13 mouse cellular contexts compared by ENCODE assay signal in the genomic region with DNA sequence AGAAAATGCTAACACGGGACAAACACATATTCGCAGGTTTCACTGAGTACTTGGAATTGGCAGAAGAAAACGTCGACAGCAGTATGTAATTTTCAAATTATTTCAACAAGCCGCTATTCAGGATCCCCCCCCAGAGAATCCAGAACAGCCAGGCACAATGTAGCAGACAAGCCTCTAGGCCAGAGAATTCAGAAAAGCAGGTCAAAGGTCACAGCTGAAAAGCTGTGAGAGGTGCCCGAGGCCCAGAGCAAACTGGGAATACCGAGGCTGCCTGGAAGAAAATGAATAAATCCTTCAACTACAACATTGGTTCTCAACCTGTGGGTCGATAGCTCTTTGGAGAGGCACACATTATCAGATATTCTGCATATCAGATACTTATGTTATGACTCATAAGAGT. TPM values are rescaled to one million over a fixed set of nuclear protein-coding genes. Genes with fewer than 3 reads are reported as not detected.
DNase-seq lines count a peak whose midpoint lies in the region; ATAC-seq and TF ChIP-seq lines count a peak whose summit lies in the region.
"Had no signal": no experiment of that assay in that cellular context is flagged by ENCODE, and none has a peak within 500 bp of the region (broad histone marks: within the 10 kb centered on the region; RNA-seq: fewer than 3 reads in every experiment).

No protein-coding gene starts in this region.

- H3K27me3 ChIP-seq in heart, embryonic 12.5 days (replicated peaks), result no peaks in the 10 kb centered on the region
- no peaks in the 10 kb centered on the region for H3K27me3 ChIP-seq in liver, embryonic 12.5 days (replicated peaks)
- no peaks in the 10 kb centered on the region for H3K27me3 ChIP-seq in liver, embryonic 11.5 days (replicated peaks; ENCODE audit: control insufficient read depth, insufficient read depth, low read length)
- no peaks in the 10 kb centered on the region for H3K27me3 ChIP-seq in embryonic facial prominence, embryonic 13.5 days
- H3K27me3 ChIP-seq in myocyte (ENCODE audit: control insufficient read depth, insufficient read depth, insufficient read length), result no peaks in the 10 kb centered on the region
- H3K27me3 ChIP-seq: midbrain, embryonic 13.5 days had no signal

- DNase-seq in heart, adult 11 months, result no peak
- no peak for DNase-seq in liver, embryonic 11.5 days (ENCODE audit: low spot score)
- DNase-seq in retina, postnatal 1 day, result no peak
- no peak for DNase-seq in neural tube, embryonic 10.5 days (ENCODE audit: extremely low spot score, low spot score)
- DNase-seq: cerebellum, postnatal 10 days; kidney, adult 2 months; kidney, postnatal 36 days; right cerebral cortex, postnatal 4 days had no signal

- H3K9ac ChIP-seq in heart, embryonic 12.5 days, result no peak overlapping the region
- H3K9ac ChIP-seq in liver, embryonic 12.5 days, result 0 out of 2 replicates have a peak overlapping the region, but pooled peaks have one; percentile 3
- H3K9ac ChIP-seq in liver, embryonic 11.5 days (ENCODE audit: low read depth, low read length), result no peak overlapping the region
- H3K9ac ChIP-seq in embryonic facial prominence, embryonic 13.5 days, result peak overlapping the region; percentile 23; the same call in 1 of the 2 replicates
- H3K9ac ChIP-seq: midbrain, embryonic 13.5 days had no signal

- H3K36me3 ChIP-seq in heart, embryonic 12.5 days, result peaks cover 74% of the 10 kb centered on the region
- H3K36me3 ChIP-seq in liver, embryonic 12.5 days, result peaks cover 80% of the 10 kb centered on the region
- peaks cover 70% of the 10 kb centered on the region for H3K36me3 ChIP-seq in liver, embryonic 11.5 days (ENCODE audit: control insufficient read depth, insufficient read depth, low read length)
- H3K36me3 ChIP-seq in embryonic facial prominence, embryonic 13.5 days, result peaks cover 64% of the 10 kb centered on the region
- H3K36me3 ChIP-seq in myocyte (ENCODE audit: control insufficient read depth, insufficient read depth), result peaks cover 47% of the 10 kb centered on the region

- H3K9me3 ChIP-seq in heart, embryonic 12.5 days (replicated peaks), result no peaks in the 10 kb centered on the region
- H3K9me3 ChIP-seq in liver, embryonic 12.5 days (replicated peaks), result no peaks in the 10 kb centered on the region
- no peaks in the 10 kb centered on the region for H3K9me3 ChIP-seq in liver, embryonic 11.5 days (ENCODE audit: control insufficient read depth, low read length)
- H3K9me3 ChIP-seq in embryonic facial prominence, embryonic 13.5 days, result no peaks in the 10 kb centered on the region
- H3K9me3 ChIP-seq: midbrain, embryonic 13.5 days had no signal

- no peak overlapping the region for H3K27ac ChIP-seq in heart, embryonic 12.5 days (ENCODE audit: poor library complexity, severe bottlenecking)
- H3K27ac ChIP-seq in liver, embryonic 12.5 days, result no peak overlapping the region
- no peak overlapping the region for H3K27ac ChIP-seq in liver, embryonic 11.5 days (ENCODE audit: low read depth, low read length)
- H3K27ac ChIP-seq in embryonic facial prominence, embryonic 13.5 days, result no peak overlapping the region
- H3K27ac ChIP-seq: midbrain, embryonic 13.5 days had no signal

- 82% methylated on average over 8 of the region's 8 CpGs for WGBS in heart, embryonic 12.5 days
- 82% methylated on average over 8 of the region's 8 CpGs for WGBS in liver, embryonic 12.5 days (ENCODE audit: insufficient replicate concordance)
- WGBS in liver, embryonic 11.5 days, result 83% methylated on average over 8 of the region's 8 CpGs
- 26% methylated on average over 8 of the region's 8 CpGs for WGBS in embryonic facial prominence, embryonic 13.5 days

- peaks cover 58% of the 10 kb centered on the region for H3K4me1 ChIP-seq in heart, embryonic 12.5 days (replicated peaks)
- peaks cover 61% of the 10 kb centered on the region for H3K4me1 ChIP-seq in liver, embryonic 12.5 days
- H3K4me1 ChIP-seq in liver, embryonic 11.5 days (replicated peaks; ENCODE audit: control insufficient read depth, insufficient read depth, low read length), result peaks cover 30% of the 10 kb centered on the region
- H3K4me1 ChIP-seq in embryonic facial prominence, embryonic 13.5 days, result peaks cover 52% of the 10 kb centered on the region

- H3K79me2 ChIP-seq in myocyte (ENCODE audit: control insufficient read depth, insufficient read depth), result peaks cover 94% of the 10 kb centered on the region

- H3ac ChIP-seq in myocyte (ENCODE audit: control insufficient read depth, insufficient read length), result no peak overlapping the region

- TF ChIP-seq POLR2A in myocyte (IDR thresholded peaks at IDR 0.05; ENCODE audit: insufficient read length, low read depth), result no peak

- ATAC-seq in heart, embryonic 12.5 days (ENCODE audit: insufficient number of reproducible peaks, low FRiP score), result no peak
- no peak for ATAC-seq in liver, embryonic 12.5 days
- ATAC-seq in liver, embryonic 11.5 days (replicated peaks; ENCODE audit: low FRiP score), result no peak
- ATAC-seq in embryonic facial prominence, embryonic 13.5 days (ENCODE audit: insufficient number of reproducible peaks, insufficient read depth, low FRiP score, low TSS enrichment, low read depth), result no peak
- ATAC-seq: midbrain, embryonic 13.5 days had no signal

- peak overlapping the region; percentile 4; the same call in 1 of the 2 replicates for H3K4me2 ChIP-seq in heart, embryonic 12.5 days
- peak overlapping the region; percentile 88; the same call in 1 of the 2 replicates for H3K4me2 ChIP-seq in liver, embryonic 12.5 days
- H3K4me2 ChIP-seq in liver, embryonic 11.5 days, result no peak overlapping the region
- H3K4me2 ChIP-seq in embryonic facial prominence, embryonic 13.5 days, result peak overlapping the region; percentile 36
- peak overlapping the region; percentile 50 for H3K4me2 ChIP-seq in myocyte (ENCODE audit: low read depth)
- H3K4me2 ChIP-seq: midbrain, embryonic 13.5 days had no signal

- no peak overlapping the region for H3K4me3 ChIP-seq in heart, embryonic 12.5 days
- H3K4me3 ChIP-seq in liver, embryonic 12.5 days, result 0 out of 2 replicates have a peak overlapping the region, but pooled peaks have one; percentile 2
- H3K4me3 ChIP-seq in liver, embryonic 11.5 days (ENCODE audit: low read depth, low read length), result no peak overlapping the region
- no peak overlapping the region; the same call in 1 of the 2 replicates for H3K4me3 ChIP-seq in embryonic facial prominence, embryonic 13.5 days
- no peak overlapping the region for H3K4me3 ChIP-seq in myocyte
- H3K4me3 ChIP-seq: midbrain, embryonic 13.5 days had no signal

TF ChIP-seq in myocyte, 11 proteins besides CTCF, POLR2A, EP300 and RAD21:
- TF ChIP-seq TCF3 (IDR thresholded peaks at IDR 0.05; ENCODE audit: insufficient read length, low read depth), result no peak
- TF ChIP-seq POLR2AphosphoS2 (IDR thresholded peaks at IDR 0.05; ENCODE audit: insufficient read length, low read depth), result no peak
- no peak for TF ChIP-seq MYOD1 (IDR thresholded peaks at IDR 0.05; ENCODE audit: control insufficient read depth in 1 of 3, insufficient read length in 2 of 3, low read depth in 2 of 3)
- no peak for TF ChIP-seq CEBPB (IDR thresholded peaks at IDR 0.05; ENCODE audit: insufficient read depth, poor library complexity, severe bottlenecking)
- no peak for TF ChIP-seq MAX (IDR thresholded peaks at IDR 0.05; ENCODE audit: low read depth)
- no peak for TF ChIP-seq SRF (IDR thresholded peaks at IDR 0.05; ENCODE audit: control insufficient read depth, insufficient read length, low read depth)
- no peak for TF ChIP-seq USF1 (IDR thresholded peaks at IDR 0.05; ENCODE audit: low read depth)
- no peak for TF ChIP-seq REST (IDR thresholded peaks at IDR 0.05; ENCODE audit: insufficient read depth, insufficient read length)
- no peak for TF ChIP-seq E2F4 (IDR thresholded peaks at IDR 0.05; ENCODE audit: insufficient read depth)
- no peak for TF ChIP-seq TCF12 (IDR thresholded peaks at IDR 0.05; ENCODE audit: insufficient read depth, poor library complexity, severe bottlenecking)
- TF ChIP-seq MYOG (IDR thresholded peaks at IDR 0.05; ENCODE audit: control insufficient read depth in 1 of 3, insufficient read depth in 1 of 3, insufficient read length in 2 of 3, low read depth in 2 of 3), result no peak

RNA-seq across cellular contexts. Expression of a gene that starts 4.5 kb away (rescaled TPM):
- polyA plus RNA-seq in heart, embryonic 12.5 days (2016; fragmentation: Nextera tagmentation; extraction: Ambion mirVana), result 337 and 339 TPM in 2 replicates
- 319 and 336 TPM in 2 replicates for polyA plus RNA-seq in liver, embryonic 12.5 days (2016; fragmentation: Nextera tagmentation; extraction: Ambion mirVana)
- polyA plus RNA-seq in liver, embryonic 11.5 days (2014; fragmentation: Nextera tagmentation; extraction: Ambion mirVana), result 441 and 474 TPM in 2 replicates
- 399 and 458 TPM in 2 replicates for polyA plus RNA-seq in embryonic facial prominence, embryonic 13.5 days (2015; fragmentation: Nextera tagmentation; extraction: Ambion mirVana)
- polyA plus RNA-seq in myocyte (2012; fragmentation: generic; extraction: Trizol), result 85.7 TPM

RNA-seq across cellular contexts. Expression of a gene that starts 50.4 kb away (rescaled TPM):
- 61.9 and 65.5 TPM in 2 replicates for polyA plus RNA-seq in heart, embryonic 12.5 days (2016; fragmentation: Nextera tagmentation; extraction: Ambion mirVana)
- polyA plus RNA-seq in liver, embryonic 12.5 days (2016; fragmentation: Nextera tagmentation; extraction: Ambion mirVana), result 9.2 and 10.0 TPM in 2 replicates
- 13.4 and 16.1 TPM in 2 replicates for polyA plus RNA-seq in liver, embryonic 11.5 days (2014; fragmentation: Nextera tagmentation; extraction: Ambion mirVana)
- 30.3 and 32.3 TPM in 2 replicates for polyA plus RNA-seq in embryonic facial prominence, embryonic 13.5 days (2015; fragmentation: Nextera tagmentation; extraction: Ambion mirVana)
- 5.5 TPM for polyA plus RNA-seq in myocyte (2012; fragmentation: generic; extraction: Trizol)

Comparison
In these comparisons a context has a peak if more than half of its experiments do, and no peak if none do; other contexts are left out.
1. H3K9ac ChIP-seq: peak in liver, embryonic 12.5 days (single experiment) and embryonic facial prominence, embryonic 13.5 days (single experiment); none in heart, embryonic 12.5 days (single experiment) and liver, embryonic 11.5 days (single experiment).